Mouse (Mus musculus): ENCODE results near the gene Enpep. TPM values are rescaled to one million over a fixed set of nuclear protein-coding genes. Genes with fewer than 3 reads are reported as not detected.

Gene Enpep
- polyA plus RNA-seq, 1 experiment, result not detected

GRCm38 (mm10) chr3:129299874-129300273, 32.6 kb downstream of the Enpep start:
- TF ChIP-seq TAL1 (IDR thresholded peaks at IDR 0.05; ENCODE audit: low read length), result no peak
- TF ChIP-seq GATA1 (IDR thresholded peaks at IDR 0.05; ENCODE audit: low read length), result no peak
- no peaks in the 10 kb centered on the region for H3K4me1 ChIP-seq (ENCODE audit: control insufficient read depth)
- H3K27me3 ChIP-seq (ENCODE audit: control insufficient read depth), result no peaks in the 10 kb centered on the region
- no peak overlapping the region for H3K4me3 ChIP-seq (replicated peaks)
- H3K36me3 ChIP-seq (ENCODE audit: control insufficient read depth), result no peaks in the 10 kb centered on the region
- H3K9me3 ChIP-seq (ENCODE audit: control insufficient read depth, low read length), result no peaks in the 10 kb centered on the region

- H3K4me1 ChIP-seq (ENCODE audit: control insufficient read depth), result no peaks in the 10 kb centered on the region
- TF ChIP-seq TAL1 (IDR thresholded peaks at IDR 0.05; ENCODE audit: low read length) (no peak), GATA1 (IDR thresholded peaks at IDR 0.05; ENCODE audit: low read length) (no peak)
- H3K4me3 ChIP-seq (replicated peaks), result no peak overlapping the region
- no peaks in the 10 kb centered on the region for H3K9me3 ChIP-seq (ENCODE audit: control insufficient read depth, low read length)
- H3K36me3 ChIP-seq (ENCODE audit: control insufficient read depth), result no peaks in the 10 kb centered on the region
- H3K27me3 ChIP-seq (ENCODE audit: control insufficient read depth), result no peaks in the 10 kb centered on the region
These were observed 33.9 kb downstream of the Enpep start for GRCm38 (mm10) chr3:129298606-129299005.

DNA sequence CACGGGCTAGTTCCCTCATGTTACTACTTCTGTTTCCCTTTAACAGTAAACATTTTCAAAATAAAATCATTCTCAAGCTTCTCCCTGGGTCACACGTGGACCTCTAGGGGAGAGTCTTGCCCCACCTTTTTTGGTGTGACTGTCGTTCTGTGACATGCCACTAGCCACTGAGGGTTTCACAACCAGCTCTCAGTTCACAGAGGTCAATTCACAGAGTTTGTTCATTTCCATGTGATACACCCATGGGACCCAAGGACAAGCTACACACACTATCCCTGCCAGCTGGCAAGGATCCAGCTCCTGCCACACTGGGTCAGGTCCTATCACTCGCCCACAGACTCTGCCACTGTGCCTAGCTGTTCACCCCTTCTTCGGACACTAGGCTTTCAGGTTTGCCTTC, 35.5 kb downstream of the Enpep start:
- TF ChIP-seq TAL1 (IDR thresholded peaks at IDR 0.05; ENCODE audit: low read length), result no peak
- no peak for TF ChIP-seq GATA1 (IDR thresholded peaks at IDR 0.05; ENCODE audit: low read length)

GRCm38 (mm10) chr3:129295883-129296282, 36.6 kb downstream of the Enpep start:
- no peak for TF ChIP-seq TAL1 (IDR thresholded peaks at IDR 0.05; ENCODE audit: low read length)
- TF ChIP-seq GATA1 (IDR thresholded peaks at IDR 0.05; ENCODE audit: low read length), result no peak
- Histone ChIP-seq H3K9me3 (ENCODE audit: control insufficient read depth, low read length) (no peaks in the 10 kb centered on the region), H3K4me3 (replicated peaks) (no peak overlapping the region), H3K27me3 (ENCODE audit: control insufficient read depth) (no peaks in the 10 kb centered on the region), H3K36me3 (ENCODE audit: control insufficient read depth) (no peaks in the 10 kb centered on the region), H3K4me1 (ENCODE audit: control insufficient read depth) (no peaks in the 10 kb centered on the region)

More for the DNA sequence above, 35.5 kb downstream of the Enpep start:
- no peaks in the 10 kb centered on the region for H3K4me1 ChIP-seq (ENCODE audit: control insufficient read depth)
- H3K36me3 ChIP-seq (ENCODE audit: control insufficient read depth), result no peaks in the 10 kb centered on the region
- no peaks in the 10 kb centered on the region for H3K27me3 ChIP-seq (ENCODE audit: control insufficient read depth)
- H3K9me3 ChIP-seq (ENCODE audit: control insufficient read depth, low read length), result no peaks in the 10 kb centered on the region
- no peak overlapping the region for H3K4me3 ChIP-seq (replicated peaks)

DNA sequence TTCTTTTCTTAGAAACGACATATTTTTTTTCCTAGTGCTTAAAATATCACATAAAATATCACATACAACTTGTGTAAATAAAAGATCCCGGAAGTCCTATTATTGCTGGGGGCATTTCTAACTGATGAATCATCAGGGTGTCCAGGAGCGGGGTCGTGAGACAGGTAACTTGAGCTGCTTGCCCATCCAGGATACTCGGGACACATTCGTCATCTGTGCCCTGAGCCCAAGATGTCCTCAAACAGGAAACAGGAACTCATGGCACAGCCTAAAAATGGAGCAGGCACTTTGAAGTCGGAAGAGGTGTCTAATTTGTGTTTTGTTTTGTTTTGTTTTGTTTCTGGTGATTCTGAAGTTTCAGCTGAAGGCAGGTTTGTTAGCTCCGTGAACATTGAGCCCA, 43.0 kb downstream of the Enpep start:
- no peak for TF ChIP-seq GATA1 (IDR thresholded peaks at IDR 0.05; ENCODE audit: low read length)
- no peak for TF ChIP-seq TAL1 (IDR thresholded peaks at IDR 0.05; ENCODE audit: low read length)
- H3K4me1 ChIP-seq (ENCODE audit: control insufficient read depth), result no peaks in the 10 kb centered on the region
- H3K36me3 ChIP-seq (ENCODE audit: control insufficient read depth), result no peaks in the 10 kb centered on the region
- no peak overlapping the region for H3K4me3 ChIP-seq (replicated peaks)
- no peaks in the 10 kb centered on the region; the same call in 1 of the 2 replicates for H3K9me3 ChIP-seq (ENCODE audit: control insufficient read depth, low read length)
- no peaks in the 10 kb centered on the region for H3K27me3 ChIP-seq (ENCODE audit: control insufficient read depth)

- Histone ChIP-seq H3K4me1 (ENCODE audit: control insufficient read depth) (no peaks in the 10 kb centered on the region), H3K9me3 (ENCODE audit: control insufficient read depth, low read length) (no peaks in the 10 kb centered on the region; the same call in 1 of the 2 replicates), H3K36me3 (ENCODE audit: control insufficient read depth) (no peaks in the 10 kb centered on the region), H3K27me3 (ENCODE audit: control insufficient read depth) (no peaks in the 10 kb centered on the region), H3K4me3 (replicated peaks) (no peak overlapping the region)
- TF ChIP-seq TAL1 (IDR thresholded peaks at IDR 0.05; ENCODE audit: low read length) (no peak), GATA1 (IDR thresholded peaks at IDR 0.05; ENCODE audit: low read length) (no peak)
These were observed 45.4 kb downstream of the Enpep start for GRCm38 (mm10) chr3:129287140-129287539.

- no peak for TF ChIP-seq GATA1 (IDR thresholded peaks at IDR 0.05; ENCODE audit: low read length)
- TF ChIP-seq TAL1 (IDR thresholded peaks at IDR 0.05; ENCODE audit: low read length), result no peak
- H3K27me3 ChIP-seq (ENCODE audit: control insufficient read depth), result no peaks in the 10 kb centered on the region
- H3K4me1 ChIP-seq (ENCODE audit: control insufficient read depth), result no peaks in the 10 kb centered on the region
- H3K9me3 ChIP-seq (ENCODE audit: control insufficient read depth, low read length), result no peaks in the 10 kb centered on the region; the same call in 1 of the 2 replicates
- no peaks in the 10 kb centered on the region for H3K36me3 ChIP-seq (ENCODE audit: control insufficient read depth)
- H3K4me3 ChIP-seq (replicated peaks), result no peak overlapping the region
These were observed 46.1 kb downstream of the Enpep start for GRCm38 (mm10) chr3:129286426-129286825.

GRCm38 (mm10) chr3:129284326-129284725, 48.2 kb downstream of the Enpep start:
- TF ChIP-seq TAL1 (IDR thresholded peaks at IDR 0.05; ENCODE audit: low read length) (no peak), GATA1 (IDR thresholded peaks at IDR 0.05; ENCODE audit: low read length) (no peak)
- no peaks in the 10 kb centered on the region for H3K27me3 ChIP-seq (ENCODE audit: control insufficient read depth)
- H3K9me3 ChIP-seq (ENCODE audit: control insufficient read depth, low read length), result no peaks in the 10 kb centered on the region; the same call in 1 of the 2 replicates
- H3K4me3 ChIP-seq (replicated peaks), result no peak overlapping the region
- no peaks in the 10 kb centered on the region for H3K4me1 ChIP-seq (ENCODE audit: control insufficient read depth)
- H3K36me3 ChIP-seq (ENCODE audit: control insufficient read depth), result no peaks in the 10 kb centered on the region

- Histone ChIP-seq H3K36me3 (ENCODE audit: control insufficient read depth) (no peaks in the 10 kb centered on the region), H3K4me3 (replicated peaks) (no peak overlapping the region), H3K27me3 (ENCODE audit: control insufficient read depth) (no peaks in the 10 kb centered on the region), H3K9me3 (ENCODE audit: control insufficient read depth, low read length) (no peaks in the 10 kb centered on the region), H3K4me1 (ENCODE audit: control insufficient read depth) (no peaks in the 10 kb centered on the region)
- TF ChIP-seq GATA1 (IDR thresholded peaks at IDR 0.05; ENCODE audit: low read length) (no peak), TAL1 (IDR thresholded peaks at IDR 0.05; ENCODE audit: low read length) (no peak)
These were observed 53.1 kb downstream of the Enpep start for GRCm38 (mm10) chr3:129279441-129279840.

Data from erythroblast, embryonic 14.5 days (primary cell).